Mouse (Mus musculus) limb, embryonic 14.5 days (tissue): ENCODE measurements at regions not wholly inside any gene's neighbourhood (a gene's known extent, or its start where the extent isn't known, plus 50 kb on each side); places are given as distances from the start of the nearest gene placed in this dataset.
A peak's percentile ranks its signal among the peaks of the same experiment; 100 is the strongest.

Experiments used
- ATAC-seq: fragments of 200-750 bp; cut with Nextera tagmentation; 2 replicates; pipeline ENCODE4 v1.8.0; 2017; ENCODE audit warnings: low read depth, moderate number of reproducible peaks, moderate TSS enrichment; ENCODE audit not compliant: low FRiP score
- DNase-seq: peaks from one replicate; pipeline ENCODE4 v3.0.0-alpha.2; 2015; ENCODE audit warnings: low spot score
- H3K27ac ChIP-seq: fragments of 300-500 bp; sonication (generic); replicated peaks from 2 replicates; pipeline ENCODE4 v1.5.1; 2014; ENCODE audit warnings: low read depth, mild to moderate bottlenecking, low read length, moderate library complexity, mixed read lengths
- H3K27me3 ChIP-seq: fragments of 300-500 bp; sonication (generic); 2 replicates; pipeline ENCODE4 v1.6.1; 2014; ENCODE audit warnings: low read length, mixed read lengths; ENCODE audit not compliant: control insufficient read depth, insufficient read depth
- H3K36me3 ChIP-seq: fragments of 300-500 bp; sonication (generic); 2 replicates; pipeline ENCODE4 v1.6.1; 2014; ENCODE audit warnings: mild to moderate bottlenecking, low read length, moderate library complexity, mixed read lengths; ENCODE audit not compliant: control insufficient read depth, insufficient read depth
- H3K4me1 ChIP-seq: fragments of 300-500 bp; sonication (generic); 2 replicates; pipeline ENCODE4 v1.6.1; 2014; ENCODE audit warnings: antibody characterized with exemption, low read length, mixed read lengths; ENCODE audit not compliant: control insufficient read depth, insufficient read depth
- H3K4me2 ChIP-seq: fragments of 300-500 bp; sonication (generic); replicated peaks from 2 replicates; pipeline ENCODE4 v1.6.1; 2014; ENCODE audit warnings: low read depth, mild to moderate bottlenecking, low read length, moderate library complexity; ENCODE audit not compliant: severe bottlenecking
- H3K4me3 ChIP-seq: fragments of 300-500 bp; sonication (generic); replicated peaks from 2 replicates; pipeline ENCODE4 v1.5.1; 2014; ENCODE audit warnings: low read length
- H3K9ac ChIP-seq: fragments of 300-500 bp; sonication (generic); 2 replicates; pipeline ENCODE4 v1.6.1; 2014; ENCODE audit warnings: mild to moderate bottlenecking, low read depth, low read length, moderate library complexity; ENCODE audit not compliant: severe bottlenecking
- H3K9me3 ChIP-seq: fragments of 300-500 bp; sonication (generic); 2 replicates; pipeline ENCODE4 v1.6.1; 2016; ENCODE audit warnings: low read length; ENCODE audit not compliant: control insufficient read depth
- POLR2A ChIP-seq: fragments of 200-500 bp; IDR thresholded peaks from 2 replicates; pipeline ENCODE4 v1.8.0; 2012; ENCODE audit warnings: inconsistent platforms, mild to moderate bottlenecking, moderate library complexity, borderline replicate concordance; ENCODE audit not compliant: insufficient read depth, insufficient read length; ENCODE audit errors: extremely low read depth
- WGBS: fragments of 180-500 bp; shearing (Covaris S2); extraction: QIAGEN DNeasy Blood & Tissue Kit; methylation state at CpG from one replicate; pipeline ENCODE4 v1.1.7; 2014; 5-methylcytosine and 5-hydroxymethylcytosine counted together

DNA sequence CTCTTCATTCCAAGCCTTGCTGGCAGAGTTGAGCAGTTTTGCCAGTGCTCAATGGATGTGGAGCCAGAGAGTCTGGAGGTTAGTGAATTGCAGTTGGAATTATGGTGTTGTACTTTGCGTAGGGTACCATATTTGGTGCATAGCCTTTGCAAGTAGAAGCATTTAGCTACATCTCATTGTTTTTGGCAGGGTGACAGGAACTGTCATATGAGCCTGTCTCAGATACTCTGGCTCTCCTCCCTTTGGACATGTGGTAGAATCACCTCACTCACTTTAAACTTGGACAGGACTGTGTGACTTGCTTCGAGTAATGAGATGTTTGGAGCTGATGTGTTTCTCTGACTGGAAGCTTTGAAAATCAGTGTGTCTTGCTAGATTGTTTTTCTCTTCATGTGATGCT is 110.7 kb upstream of the Cdh6 start:
- H3K4me2 ChIP-seq: no peak overlapping the region
- ATAC-seq: no peak
- H3K27ac ChIP-seq: no peak overlapping the region
- no peaks in the 10 kb centered on the region for H3K36me3 ChIP-seq
- peak; percentile 14 for DNase-seq
- H3K9me3 ChIP-seq: no peaks in the 10 kb centered on the region
- no peak overlapping the region for H3K9ac ChIP-seq
- no peak overlapping the region for H3K4me3 ChIP-seq
- 80% methylated on average over 2 of the region's 2 CpGs for WGBS
- peaks cover 17% of the 10 kb centered on the region for H3K4me1 ChIP-seq
- H3K27me3 ChIP-seq: no peaks in the 10 kb centered on the region
- TF ChIP-seq POLR2A: no peak

- Histone ChIP-seq H3K9ac (no peak overlapping the region), H3K27ac (no peak overlapping the region), H3K27me3 (no peaks in the 10 kb centered on the region), H3K4me1 (peaks cover 11% of the 10 kb centered on the region), H3K4me3 (no peak overlapping the region), H3K36me3 (no peaks in the 10 kb centered on the region), H3K4me2 (no peak overlapping the region), H3K9me3 (no peaks in the 10 kb centered on the region)
- DNase-seq (no peak), ATAC-seq (no peak)
- 91% methylated on average over 5 of the region's 5 CpGs for WGBS
- TF ChIP-seq POLR2A: no peak
Measured at GRCm38 (mm10) chr15:13283106-13283505, 109.6 kb upstream of the Cdh6 start.

DNA sequence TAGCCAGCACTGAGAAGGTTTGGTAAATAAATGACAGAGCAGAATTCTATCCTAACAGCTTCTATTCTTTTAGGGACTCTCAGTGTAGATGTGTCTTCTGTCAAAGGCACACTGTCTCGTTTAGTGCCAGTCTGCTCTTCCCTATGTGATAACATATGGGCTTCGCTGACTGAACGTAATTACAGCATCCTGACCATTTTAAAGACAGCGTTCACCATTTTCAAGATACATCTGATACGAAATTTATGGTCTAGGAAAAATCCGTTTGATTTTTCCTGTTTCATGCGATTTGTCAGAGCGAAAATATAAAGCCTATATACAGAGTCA is 103.4 kb upstream of the Cdh6 start:
- H3K9me3 ChIP-seq: no peaks in the 10 kb centered on the region
- DNase-seq (no peak), ATAC-seq (no peak)
- no peaks in the 10 kb centered on the region for H3K4me1 ChIP-seq
- no peak overlapping the region for H3K4me3 ChIP-seq
- WGBS: 74% methylated on average over 8 of the region's 8 CpGs
- H3K27ac ChIP-seq: no peak overlapping the region
- H3K27me3 ChIP-seq: no peaks in the 10 kb centered on the region
- TF ChIP-seq POLR2A: no peak
- no peak overlapping the region for H3K4me2 ChIP-seq
- no peak overlapping the region for H3K9ac ChIP-seq
- H3K36me3 ChIP-seq: no peaks in the 10 kb centered on the region

GRCm38 (mm10) chr15:13276225-13276908 is 102.9 kb upstream of the Cdh6 start:
- Histone ChIP-seq H3K4me2 (no peak overlapping the region), H3K36me3 (no peaks in the 10 kb centered on the region), H3K27ac (no peak overlapping the region), H3K27me3 (no peaks in the 10 kb centered on the region), H3K9me3 (no peaks in the 10 kb centered on the region), H3K4me1 (no peaks in the 10 kb centered on the region), H3K4me3 (no peak overlapping the region), H3K9ac (no peak overlapping the region)
- 78% methylated on average over 5 of the region's 5 CpGs for WGBS
- TF ChIP-seq POLR2A: no peak
- no peak for ATAC-seq
- DNase-seq: no peak

- Histone ChIP-seq H3K9me3 (no peaks in the 10 kb centered on the region), H3K9ac (no peak overlapping the region), H3K4me2 (no peak overlapping the region), H3K4me3 (no peak overlapping the region), H3K4me1 (no peaks in the 10 kb centered on the region), H3K27ac (no peak overlapping the region), H3K36me3 (no peaks in the 10 kb centered on the region), H3K27me3 (no peaks in the 10 kb centered on the region)
- DNase-seq (no peak), ATAC-seq (no peak)
- TF ChIP-seq POLR2A: no peak
- WGBS: 71% methylated on average over 5 of the region's 5 CpGs
Measured at GRCm38 (mm10) chr15:13275326-13275725, 101.9 kb upstream of the Cdh6 start.
